Mouse (Mus musculus): Measurements from ENCODE around the gene Itpa.
A peak's percentile ranks its signal among the peaks of the same experiment; 100 is the strongest.

DNA sequence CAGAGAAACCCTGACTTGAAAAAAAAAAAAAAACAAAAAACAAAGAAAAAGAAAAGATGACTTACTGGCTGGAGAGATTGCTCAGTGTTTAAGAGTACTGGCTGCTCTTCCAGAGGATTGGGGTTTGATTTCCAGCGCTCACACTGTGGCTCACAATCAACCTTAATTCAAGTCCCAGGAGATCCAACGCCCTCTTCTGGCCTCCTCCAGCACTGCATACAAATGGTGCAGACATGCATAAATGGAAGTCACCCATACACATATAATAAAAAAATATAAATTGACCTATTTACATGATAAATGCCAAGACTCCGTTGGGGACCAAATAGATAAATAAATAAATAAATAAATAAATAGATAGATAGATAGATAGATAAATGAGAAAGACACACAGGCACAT, 39.0 kb upstream of the Itpa start:
- TF ChIP-seq CTCF (IDR thresholded peaks at IDR 0.05; ENCODE audit: low read depth, low read length), result peak; percentile 43
- TF ChIP-seq POLR2A (IDR thresholded peaks at IDR 0.05; ENCODE audit: insufficient read depth, low read length), result no peak
